Mouse (Mus musculus): Measurements from ENCODE around the gene Hnrnpa3.

DNA sequence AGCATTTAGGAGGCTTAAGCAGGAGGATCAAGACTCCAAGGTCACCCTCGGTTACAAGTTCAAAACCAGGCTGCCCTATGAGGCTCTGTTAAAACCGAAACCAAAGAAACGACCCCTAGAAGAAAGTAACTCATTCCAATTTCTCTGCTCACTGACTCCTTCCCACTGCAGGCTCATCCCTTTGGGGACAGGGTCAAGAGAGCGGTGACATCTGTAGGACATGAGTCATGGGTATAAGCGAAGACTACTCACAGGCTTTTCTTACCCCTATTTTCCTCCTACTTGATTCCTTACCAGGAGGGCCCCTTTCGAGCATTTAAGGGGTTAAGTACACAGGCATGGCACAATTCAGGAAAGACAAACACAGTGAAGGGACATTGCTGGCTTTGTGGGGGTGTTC, 15.1 kb upstream of the Hnrnpa3 start:
- TF ChIP-seq CTCF (IDR thresholded peaks at IDR 0.05; ENCODE audit: insufficient read depth, low read length) = no peak
- TF ChIP-seq POLR2A (IDR thresholded peaks at IDR 0.05; ENCODE audit: borderline replicate concordance, extremely low read depth, low read depth, low read length) = no peak

All from lung, adult 2 months (tissue).